Mouse (Mus musculus): ENCODE results near the gene Awat2.
"Not testable (repeated sequence)": the region's sequence is repeated elsewhere in the genome, so short reads cannot be mapped to it uniquely, and the experiment has no call there.

The Awat2 gene

GRCm38 (mm10) chrX:100442617-100443016 lies at the start of gene Awat2:
Gene Awat2 (minus strand): TSS chrX:100442717.
- in situ Hi-C loops (cut with MboI, MseI): not testable (repeated sequence)

DNA sequence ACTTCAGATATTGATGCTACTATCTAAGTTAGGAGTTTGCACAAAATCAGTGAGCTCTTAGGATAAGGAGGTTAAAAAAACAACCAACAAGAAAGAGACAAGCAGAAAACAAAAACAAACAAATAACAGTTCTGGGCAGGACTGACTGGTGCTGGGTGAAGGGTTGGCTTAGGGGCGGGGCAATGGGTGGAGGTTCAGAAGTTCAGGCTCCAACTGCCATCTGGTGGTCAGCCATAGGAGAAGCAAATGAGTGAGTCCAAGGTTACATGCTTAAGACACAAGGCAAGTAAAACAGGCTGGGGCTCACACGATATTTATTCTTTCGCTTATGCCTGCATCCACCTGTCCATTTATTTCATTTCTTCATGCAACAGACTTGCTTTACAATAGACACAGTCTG lies 37.8 kb upstream of the Awat2 start:
- in situ Hi-C loops (cut with MboI, MseI): loop anchor here (5.0 kb wide), 1 partner anchor 83 kb away; no protein-coding TSS in a partner anchor

DNA sequence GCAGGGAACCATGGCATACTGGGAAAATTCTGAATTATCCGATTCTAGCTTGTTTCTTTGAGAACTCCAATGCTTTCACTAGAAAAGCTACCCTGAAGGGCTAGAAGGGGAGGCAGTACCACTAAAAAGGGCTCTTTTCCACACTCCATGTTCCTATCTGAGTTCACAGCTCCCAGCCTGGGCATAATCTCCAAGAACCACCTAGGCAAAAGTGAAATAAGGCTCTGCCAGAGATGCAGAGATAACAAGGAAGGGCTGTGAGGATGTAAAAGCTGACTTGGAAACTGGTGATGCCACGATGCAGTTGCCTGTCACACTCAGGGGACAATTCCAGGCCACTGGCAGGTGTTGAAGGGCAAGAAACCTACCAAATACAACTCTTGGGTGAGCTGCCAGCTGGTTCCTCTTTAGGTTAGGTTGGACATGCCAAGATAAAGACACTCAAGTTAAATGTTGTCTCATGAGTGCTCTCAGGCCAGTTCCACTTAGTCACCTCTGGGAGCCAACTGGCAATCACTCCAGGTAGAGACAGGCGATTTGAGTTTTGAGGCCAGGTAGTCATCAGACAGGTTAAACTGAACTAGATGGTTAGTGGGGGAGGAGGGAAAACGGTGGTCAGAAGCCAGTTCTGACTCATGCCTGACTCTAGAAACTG lies 33.2 kb upstream of the Awat2 start:
- in situ Hi-C loops (cut with MboI, MseI): no loop called here

- in situ Hi-C loops (cut with MboI, MseI): no loop called here
Measured at GRCm38 (mm10) chrX:100471491-100471890, 29.0 kb upstream of the Awat2 start.

- in situ Hi-C loops (cut with MboI, MseI): no loop called here
Measured at GRCm38 (mm10) chrX:100470126-100470525, 27.6 kb upstream of the Awat2 start.

DNA sequence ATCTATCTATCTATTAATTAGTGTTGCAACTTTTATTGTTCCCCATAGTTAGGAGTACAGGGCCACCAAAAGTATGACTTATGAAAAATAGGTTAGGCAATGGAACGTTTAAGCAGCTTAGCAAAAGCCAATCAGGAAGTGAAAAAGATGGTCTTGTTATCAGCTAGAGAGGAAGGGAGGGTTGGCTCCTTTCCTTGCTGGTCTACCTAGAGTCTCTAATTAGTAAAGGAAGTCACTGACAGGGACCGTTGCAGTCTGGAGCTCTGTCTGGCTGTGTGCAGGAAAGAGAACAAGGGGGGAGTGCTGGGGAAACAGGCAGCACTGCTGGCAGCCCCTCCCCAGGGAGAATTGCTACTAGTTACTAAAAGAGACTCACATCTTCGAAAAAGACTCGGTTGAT lies 25.5 kb upstream of the Awat2 start:
- in situ Hi-C loops (cut with MboI, MseI): no loop called here

- in situ Hi-C loops (cut with MboI, MseI): no loop called here
Measured at GRCm38 (mm10) chrX:100443532-100443931, 1.0 kb upstream of the Awat2 start.

DNA sequence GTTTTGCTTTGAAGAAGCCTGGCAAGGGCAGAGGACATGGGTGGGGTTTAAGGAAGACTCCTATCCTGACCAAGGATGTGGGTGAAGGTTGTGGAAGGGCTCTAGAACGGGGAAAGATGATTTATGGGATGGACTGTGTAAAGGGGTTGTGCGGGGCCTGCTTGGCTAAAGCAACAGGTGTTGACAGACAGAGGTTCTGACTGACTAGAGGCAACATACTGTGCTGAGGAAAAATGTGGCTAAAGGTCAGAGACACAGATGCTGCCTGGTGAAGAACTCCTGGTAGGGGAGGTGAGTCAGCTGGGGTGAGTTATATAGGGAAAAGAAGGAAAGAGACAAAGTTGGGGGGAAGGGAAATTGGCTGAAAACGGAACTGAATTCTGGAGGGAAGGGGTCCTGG lies 10.2 kb downstream of the Awat2 start:
- in situ Hi-C loops (cut with MboI, MseI): no loop called here

- in situ Hi-C loops (cut with MboI, MseI): no loop called here
Measured at GRCm38 (mm10) chrX:100428693-100429092, 13.8 kb downstream of the Awat2 start, which contains the start of gene Otud6a. Gene Otud6a (plus strand): TSS chrX:100429013.

- in situ Hi-C loops (cut with MboI, MseI): no loop called here
Measured at GRCm38 (mm10) chrX:100409245-100409644, 33.3 kb downstream of the Awat2 start.

DNA sequence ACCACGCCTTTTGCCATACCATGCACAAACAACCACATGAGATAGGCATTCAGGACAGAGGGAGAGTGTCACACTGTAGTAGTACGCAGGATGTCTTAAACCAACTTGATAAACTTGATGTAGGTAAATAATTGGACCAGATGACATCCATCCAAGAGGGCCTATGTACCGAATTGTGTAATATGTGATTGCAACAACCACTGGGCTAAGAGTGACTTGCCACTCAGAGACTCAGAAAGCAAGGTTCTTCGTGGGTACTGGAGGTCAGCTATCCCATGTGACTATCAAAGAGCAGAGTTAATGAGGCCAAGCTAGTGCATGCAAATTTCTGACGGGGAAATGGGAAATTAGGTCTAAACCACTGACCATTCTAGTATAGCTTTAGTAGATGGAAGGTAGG lies 40.9 kb downstream of the Awat2 start:
- in situ Hi-C loops (cut with MboI, MseI): no loop called here

DNA sequence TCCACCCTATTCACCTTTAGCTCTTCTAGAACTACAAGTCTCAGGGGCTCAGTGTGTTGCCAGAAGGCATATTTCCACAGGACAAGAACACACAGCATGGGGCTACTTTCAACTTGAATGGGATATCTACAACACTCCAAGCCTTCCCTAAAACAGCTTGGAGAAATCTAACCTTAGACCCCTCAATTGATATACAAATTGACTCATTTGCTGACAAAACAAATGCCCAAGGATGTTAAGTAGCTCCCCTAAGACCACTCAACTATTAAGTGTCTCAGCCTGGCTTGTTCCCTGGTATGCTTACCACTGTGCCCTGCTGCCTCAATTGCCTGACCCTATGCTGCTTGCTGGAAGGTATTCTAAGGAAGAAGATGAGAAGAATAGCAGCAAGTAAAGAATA lies 41.6 kb downstream of the Awat2 start:
- in situ Hi-C loops (cut with MboI, MseI): no loop called here

- in situ Hi-C loops (cut with MboI, MseI): loop anchor here (5.0 kb wide), 1 partner anchor 87 kb away; no protein-coding TSS in a partner anchor
Measured at GRCm38 (mm10) chrX:100395026-100395425, 47.5 kb downstream of the Awat2 start.

DNA sequence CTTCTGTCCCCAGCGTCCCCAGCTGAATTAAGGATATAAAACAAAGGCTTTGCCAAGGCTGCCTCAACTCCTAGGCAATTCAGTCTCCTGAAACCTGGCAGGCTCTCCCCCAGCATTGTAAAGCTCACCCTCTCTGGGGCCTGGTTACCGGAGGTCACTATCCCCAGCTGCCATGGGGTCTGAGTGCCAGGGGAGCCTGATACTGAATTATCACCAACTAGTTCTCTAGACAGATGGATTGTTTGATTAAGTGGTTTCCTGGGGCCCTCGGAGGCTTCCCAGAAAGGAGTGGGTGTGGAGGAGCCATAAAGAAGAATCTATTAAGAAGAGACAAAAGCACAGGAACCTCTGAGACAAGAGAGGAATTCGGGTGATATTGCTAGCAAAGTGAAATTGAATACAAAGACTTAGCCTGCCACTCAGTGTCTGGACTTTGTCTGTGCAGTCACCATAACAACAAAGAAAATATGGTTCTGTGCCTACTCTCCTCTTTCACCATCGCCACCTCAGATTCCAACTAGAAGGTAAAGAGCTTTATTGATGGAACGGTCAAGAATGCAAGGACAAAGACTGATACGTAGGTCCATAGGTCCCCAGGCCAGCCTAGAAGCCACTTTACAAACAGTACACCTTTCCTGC lies 48.2 kb downstream of the Awat2 start:
- in situ Hi-C loops (cut with MboI, MseI): no loop called here

- in situ Hi-C loops (cut with MboI, MseI): no loop called here
Measured at GRCm38 (mm10) chrX:100392304-100392703, 50.2 kb downstream of the Awat2 start.

GRCm38 (mm10) chrX:100389887-100390286 lies 52.6 kb downstream of the Awat2 start:
- in situ Hi-C loops (cut with MboI, MseI): no loop called here

GRCm38 (mm10) chrX:100356974-100357373 lies 85.5 kb downstream of the Awat2 start:
- in situ Hi-C loops (cut with MboI, MseI): no loop called here

All from T-helper 2 cell (primary cell).